ENCODE assay signal across 8 mouse cellular contexts in genomic region chr1:38437671-38438070, GRCm38 (mm10).
DNase-seq lines count a peak whose midpoint lies in the region; ATAC-seq lines count a peak whose summit lies in the region.

No protein-coding gene starts in this region.

- DNase-seq in heart, adult 9 months (ENCODE audit: low spot score in 2 of 2): peak; percentile 37 to 38
- peak; percentile 94 for DNase-seq in 416B (ENCODE audit: low read depth)
- DNase-seq in brain, adult 2 months (ENCODE audit: low read depth, low spot score): peak; percentile 84
- DNase-seq in hindbrain, embryonic 14.5 days (ENCODE audit: low spot score): no peak
- DNase-seq in kidney, adult 9 months: no peak
- no peak for DNase-seq in cerebellum, postnatal 25 days
- no peak for DNase-seq in ovary, postnatal 14 days (ENCODE audit: low spot score)

- no peaks in the 10 kb centered on the region for H3K36me3 ChIP-seq in heart, embryonic 11.5 days (ENCODE audit: control insufficient read depth, insufficient read depth, low read length)
- no peaks in the 10 kb centered on the region for H3K36me3 ChIP-seq in hindbrain, embryonic 14.5 days (replicated peaks; ENCODE audit: control insufficient read depth, insufficient read depth)

- H3K4me3 ChIP-seq in heart, embryonic 11.5 days (ENCODE audit: low read depth, low read length): no peak overlapping the region
- H3K4me3 ChIP-seq in hindbrain, embryonic 14.5 days (replicated peaks; ENCODE audit: low read length): no peak overlapping the region

- ATAC-seq in heart, embryonic 11.5 days (replicated peaks; ENCODE audit: insufficient number of reproducible peaks, low FRiP score, low TSS enrichment): no peak
- no peak for ATAC-seq in hindbrain, embryonic 14.5 days (ENCODE audit: low FRiP score)

- H3K4me2 ChIP-seq in heart, embryonic 11.5 days: no peak overlapping the region
- no peak overlapping the region for H3K4me2 ChIP-seq in hindbrain, embryonic 14.5 days (replicated peaks)

- 33% methylated on average over 4 of the region's 4 CpGs for WGBS in heart, embryonic 11.5 days (ENCODE audit: insufficient replicate concordance)
- WGBS in hindbrain, embryonic 14.5 days: 47% methylated on average over 4 of the region's 4 CpGs

- H3K9me3 ChIP-seq in heart, embryonic 11.5 days (replicated peaks; ENCODE audit: control insufficient read depth, low read length): no peaks in the 10 kb centered on the region
- no peaks in the 10 kb centered on the region for H3K9me3 ChIP-seq in hindbrain, embryonic 14.5 days (ENCODE audit: control insufficient read depth, low read length)

- no peaks in the 10 kb centered on the region for H3K27me3 ChIP-seq in heart, embryonic 11.5 days (ENCODE audit: control insufficient read depth, insufficient read depth, low read length)
- H3K27me3 ChIP-seq in hindbrain, embryonic 14.5 days (ENCODE audit: control insufficient read depth, insufficient read depth, low read length): no peaks in the 10 kb centered on the region

- peaks cover 40% of the 10 kb centered on the region for H3K4me1 ChIP-seq in heart, embryonic 11.5 days (ENCODE audit: control insufficient read depth, insufficient read depth, low read length)
- H3K4me1 ChIP-seq in hindbrain, embryonic 14.5 days (replicated peaks; ENCODE audit: control insufficient read depth, insufficient read depth, low read length): peaks cover 59% of the 10 kb centered on the region

- H3K27ac ChIP-seq in heart, embryonic 11.5 days (ENCODE audit: low read depth, low read length): no peak overlapping the region
- peak overlapping the region; percentile 79; the same call in 1 of the 2 replicates for H3K27ac ChIP-seq in hindbrain, embryonic 14.5 days

- no peak overlapping the region for H3K9ac ChIP-seq in heart, embryonic 11.5 days (ENCODE audit: low read depth, low read length)
- no peak overlapping the region for H3K9ac ChIP-seq in hindbrain, embryonic 14.5 days

Comparison
In these comparisons a context has a peak if more than half of its experiments do, and no peak if none do; other contexts are left out.
1. DNase-seq: peak in heart, adult 9 months (2 of 2), 416B (single experiment) and brain, adult 2 months (single experiment); none in hindbrain, embryonic 14.5 days (single experiment), kidney, adult 9 months (single experiment), cerebellum, postnatal 25 days (0 of 2) and ovary, postnatal 14 days (single experiment).